Mouse (Mus musculus) cortical plate, adult 2 months (tissue): ENCODE results near the gene Dst.

Experiments used
- CTCF ChIP-seq: fragments of 200-500 bp; IDR thresholded peaks from 2 replicates; pipeline ENCODE4 v1.5.1; 2011; ENCODE audit warnings: mild to moderate bottlenecking, control low read depth, low read length; ENCODE audit not compliant: insufficient read depth; ENCODE audit errors: extremely low read depth
- POLR2A ChIP-seq: fragments of 200-500 bp; IDR thresholded peaks from 2 replicates; pipeline ENCODE4 v1.6.1; 2011; ENCODE audit warnings: mild to moderate bottlenecking, low read length, control low read depth; ENCODE audit not compliant: insufficient read depth; ENCODE audit errors: extremely low read depth

- no peak for TF ChIP-seq CTCF
- no peak for TF ChIP-seq POLR2A
These were observed 235.0 kb downstream of the Dst start for GRCm38 (mm10) chr1:34142951-34143580.
